Mouse (Mus musculus) urinary bladder, postnatal 25 days (tissue): ENCODE results near the gene Gm10840.
"Not testable (repeated sequence)": the region's sequence is repeated elsewhere in the genome, so short reads cannot be mapped to it uniquely, and the experiment has no call there.

ENCODE experiments used
- DNase-seq: peaks from one replicate; pipeline ENCODE4 v3.0.0; 2022; ENCODE audit warnings: low spot score

Gm10840 gene

DNA sequence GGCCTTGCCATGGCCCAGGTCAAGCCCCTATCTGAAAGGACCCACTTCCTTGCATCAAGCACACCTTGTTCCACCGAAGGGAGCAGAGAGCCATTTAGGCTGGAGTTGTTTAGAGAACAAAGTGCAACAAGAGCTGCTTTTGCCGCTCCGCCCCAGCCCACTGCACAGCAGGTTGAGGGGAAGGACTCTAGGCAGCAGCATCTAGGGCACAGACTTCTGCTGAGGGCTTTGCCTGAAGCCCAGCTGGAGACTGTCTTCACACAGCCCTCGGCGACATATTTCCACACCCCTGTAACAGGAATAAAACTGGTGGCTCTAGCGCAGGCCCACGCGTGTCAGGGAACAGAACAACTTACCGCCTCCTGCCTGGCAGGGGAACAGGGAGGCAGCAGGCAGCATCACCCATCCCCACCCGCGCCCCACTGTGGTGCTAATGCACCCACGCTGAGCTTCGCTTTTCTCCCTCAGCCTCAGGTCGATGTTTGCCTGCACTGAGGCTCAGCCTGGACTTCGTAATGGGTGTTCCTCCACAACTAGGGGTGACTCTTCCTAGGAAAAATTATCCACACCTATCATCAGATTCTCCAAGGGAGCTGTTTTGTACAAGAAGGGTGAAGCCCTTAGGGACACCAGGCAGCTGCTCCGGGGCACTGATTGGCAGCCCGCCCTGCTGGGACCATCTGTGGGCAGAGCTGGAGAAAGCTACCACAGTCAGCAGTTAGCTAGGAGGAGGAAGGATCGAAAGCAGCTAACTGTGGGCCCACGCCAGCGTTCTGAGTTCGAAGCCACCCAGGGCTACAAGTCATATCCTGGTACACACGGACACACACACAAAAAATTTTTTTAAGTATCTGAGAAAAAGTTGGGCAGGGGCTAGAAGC, at the start of gene Gm10840, which contains the start of gene Limd2:
TSS of gene Gm10840 (plus strand) at position 10 of the 881 bp plus-strand sequence.
TSS of gene Limd2 (minus strand) at position 20 of the 881 bp plus-strand sequence.
- no peak for DNase-seq

GRCm38 (mm10) chr11:106111688-106112087, 49.0 kb upstream of the Gm10840 start:
- no peak for DNase-seq

GRCm38 (mm10) chr11:106122221-106122620, 38.4 kb upstream of the Gm10840 start:
- DNase-seq, result no peak

GRCm38 (mm10) chr11:106122736-106123135, 37.9 kb upstream of the Gm10840 start:
- DNase-seq, result no peak

GRCm38 (mm10) chr11:106124784-106125183, 35.9 kb upstream of the Gm10840 start:
- no peak for DNase-seq

DNA sequence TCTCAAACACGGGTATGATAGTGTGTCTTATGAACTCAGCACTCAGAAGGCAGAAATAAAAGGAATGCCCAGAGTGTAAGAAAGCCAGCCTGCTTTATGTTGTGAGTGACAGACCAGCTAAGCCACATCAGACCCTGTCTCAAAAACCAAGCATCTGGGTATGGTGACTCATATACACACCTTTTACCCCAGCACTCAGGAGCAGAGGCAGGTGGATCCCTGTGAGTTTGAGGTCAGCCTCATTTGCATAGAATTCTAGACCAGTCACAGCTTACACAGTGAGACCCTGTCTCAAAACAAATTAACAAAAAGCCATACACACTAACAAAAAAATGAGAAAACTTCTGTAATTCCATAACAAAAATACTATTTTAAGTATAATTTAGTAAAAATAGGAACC, 34.8 kb upstream of the Gm10840 start:
- DNase-seq, result no peak

DNA sequence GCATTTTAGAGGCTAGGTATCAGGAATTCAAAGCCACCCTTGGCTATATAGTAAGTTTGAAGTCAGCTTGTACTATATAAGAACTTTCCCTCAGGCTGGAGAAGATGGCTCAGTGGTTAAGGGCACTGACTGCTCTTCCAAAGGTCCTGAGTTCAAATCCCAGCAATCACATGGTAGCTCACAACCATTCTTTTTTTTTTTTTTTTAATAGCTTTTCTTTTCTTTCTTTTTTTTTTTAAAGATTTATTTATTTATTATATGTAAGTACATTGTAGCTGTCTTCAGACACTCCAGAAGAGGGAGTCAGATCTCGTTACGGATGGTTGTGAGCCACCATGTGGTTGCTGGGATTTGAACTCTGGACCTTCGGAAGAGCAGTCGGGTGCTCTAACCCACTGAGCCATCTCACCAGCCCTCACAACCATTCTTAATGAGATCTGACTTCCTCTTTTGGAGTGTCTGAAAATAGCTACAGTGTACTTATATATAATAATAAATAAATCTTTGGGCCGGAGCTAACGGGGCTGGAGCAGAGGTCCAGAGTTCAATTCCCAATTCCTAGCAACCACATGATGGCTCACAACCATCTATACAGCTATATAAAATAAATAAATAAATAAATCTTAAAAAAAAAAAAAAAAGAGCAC, 33.8 kb upstream of the Gm10840 start:
- DNase-seq, result not testable (repeated sequence)

DNA sequence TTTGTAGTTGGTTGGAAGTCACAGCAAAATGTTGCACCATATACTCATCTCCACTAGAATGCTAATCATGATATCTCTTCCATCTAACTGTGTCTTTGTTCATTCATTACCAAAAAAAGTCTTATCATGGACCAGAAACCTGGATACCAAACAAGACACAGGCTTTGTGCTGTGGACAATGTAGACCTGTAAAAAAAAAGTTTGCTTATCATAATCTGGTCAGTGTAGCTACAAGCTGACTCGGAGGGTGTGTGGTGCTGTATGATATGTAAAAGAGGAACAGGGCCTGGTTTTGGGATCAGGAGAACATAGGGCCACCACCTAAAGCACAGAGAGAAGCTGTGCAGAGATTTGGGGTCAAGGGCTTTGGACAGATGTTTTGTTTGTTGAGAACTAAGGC, 31.2 kb upstream of the Gm10840 start:
- no peak for DNase-seq

- no peak for DNase-seq
Measured at GRCm38 (mm10) chr11:106132516-106132915, 28.1 kb upstream of the Gm10840 start.

DNA sequence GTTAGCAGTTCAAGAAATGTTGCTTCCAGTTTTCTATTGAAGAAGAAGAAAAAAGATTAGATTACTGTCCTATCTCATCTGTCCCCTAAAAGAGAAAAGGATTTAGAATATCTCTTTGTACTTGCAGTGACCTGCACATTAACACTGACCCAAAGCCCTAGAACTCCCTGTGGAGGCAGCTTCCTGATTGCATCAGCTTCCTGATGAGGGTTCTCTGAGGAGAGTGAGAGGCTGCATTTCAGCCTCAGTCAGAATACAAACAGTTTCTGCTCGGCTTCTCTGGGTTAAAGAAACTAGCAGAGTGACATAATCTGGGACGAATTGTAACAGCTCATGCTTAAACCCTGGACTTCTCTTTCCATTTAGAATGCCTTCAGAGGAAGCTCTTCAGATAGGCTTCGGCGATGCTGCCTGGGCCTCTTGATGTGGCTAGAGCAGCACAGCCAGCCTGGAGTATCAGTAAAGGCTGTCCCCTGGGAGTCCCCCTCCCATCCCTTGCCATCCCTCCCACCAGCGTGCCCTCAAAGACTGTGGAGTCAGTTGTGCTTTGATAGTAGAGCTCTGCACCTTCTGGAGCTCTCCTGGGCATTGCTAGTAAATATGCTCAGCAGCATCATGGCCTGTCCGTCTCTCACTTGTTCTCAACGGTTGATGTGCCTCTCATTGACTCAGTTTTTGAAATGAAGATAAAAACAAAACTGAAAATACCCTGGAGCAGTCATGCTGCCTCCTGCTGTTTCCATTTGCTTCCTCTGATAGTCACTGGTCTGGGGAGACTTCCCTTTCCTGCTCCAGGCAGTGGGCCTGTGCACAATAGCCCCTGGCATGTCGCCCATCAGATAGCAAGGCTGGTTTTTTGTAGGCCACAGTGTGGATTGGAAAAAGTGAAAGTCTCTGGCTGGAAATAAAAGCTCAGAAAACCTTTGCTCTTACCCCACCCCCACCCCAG, 25.8 kb upstream of the Gm10840 start:
- peak; percentile 73 for DNase-seq

GRCm38 (mm10) chr11:106151219-106151618, 9.4 kb upstream of the Gm10840 start:
- DNase-seq, result no peak

GRCm38 (mm10) chr11:106152132-106152531, 8.5 kb upstream of the Gm10840 start:
- DNase-seq, result no peak

DNA sequence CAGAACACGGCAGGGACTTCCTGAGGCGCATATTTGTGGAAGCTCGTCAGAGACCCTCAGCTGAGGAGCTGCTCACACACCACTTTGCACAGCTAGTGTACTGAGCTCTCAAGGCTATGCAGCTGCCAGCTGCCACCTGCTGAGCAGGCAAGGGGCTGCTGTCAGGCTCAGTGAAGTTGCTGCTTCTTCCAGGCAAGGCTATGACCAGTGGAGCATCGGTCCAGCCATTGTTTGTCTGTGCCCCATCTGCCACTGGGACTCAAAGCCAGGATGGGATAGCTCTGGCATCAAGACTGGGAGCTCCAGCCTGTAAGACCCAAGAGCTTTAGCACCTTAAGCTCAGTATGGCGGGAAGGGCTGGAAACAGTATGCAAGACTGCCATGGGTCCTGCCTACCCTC, 6.6 kb upstream of the Gm10840 start:
- DNase-seq, result no peak

GRCm38 (mm10) chr11:106154770-106155169, 5.9 kb upstream of the Gm10840 start:
- no peak for DNase-seq

DNA sequence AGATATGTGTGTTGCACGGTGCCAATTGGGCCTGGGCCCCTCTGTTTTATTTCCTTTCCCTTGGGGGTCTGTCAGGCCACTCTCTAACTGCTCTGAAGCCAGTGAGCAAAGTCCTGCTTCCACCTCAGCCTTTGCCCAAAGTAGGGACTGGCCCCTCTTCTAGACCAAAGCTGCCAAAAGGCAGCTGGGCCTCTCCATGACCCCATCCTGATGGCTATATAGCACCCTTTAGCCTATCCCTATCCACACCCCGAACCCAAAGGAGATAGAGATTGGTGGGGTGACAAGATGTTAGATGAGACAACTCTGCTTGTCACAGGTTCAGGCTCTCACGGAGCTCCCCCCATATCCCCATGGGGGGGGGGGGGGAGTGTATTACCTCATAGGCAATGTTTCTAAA, 4.9 kb upstream of the Gm10840 start:
- DNase-seq, result no peak

- DNase-seq, result no peak
Measured at GRCm38 (mm10) chr11:106156257-106156656, 4.4 kb upstream of the Gm10840 start.

GRCm38 (mm10) chr11:106157154-106157553, 3.5 kb upstream of the Gm10840 start:
- DNase-seq, result no peak

DNA sequence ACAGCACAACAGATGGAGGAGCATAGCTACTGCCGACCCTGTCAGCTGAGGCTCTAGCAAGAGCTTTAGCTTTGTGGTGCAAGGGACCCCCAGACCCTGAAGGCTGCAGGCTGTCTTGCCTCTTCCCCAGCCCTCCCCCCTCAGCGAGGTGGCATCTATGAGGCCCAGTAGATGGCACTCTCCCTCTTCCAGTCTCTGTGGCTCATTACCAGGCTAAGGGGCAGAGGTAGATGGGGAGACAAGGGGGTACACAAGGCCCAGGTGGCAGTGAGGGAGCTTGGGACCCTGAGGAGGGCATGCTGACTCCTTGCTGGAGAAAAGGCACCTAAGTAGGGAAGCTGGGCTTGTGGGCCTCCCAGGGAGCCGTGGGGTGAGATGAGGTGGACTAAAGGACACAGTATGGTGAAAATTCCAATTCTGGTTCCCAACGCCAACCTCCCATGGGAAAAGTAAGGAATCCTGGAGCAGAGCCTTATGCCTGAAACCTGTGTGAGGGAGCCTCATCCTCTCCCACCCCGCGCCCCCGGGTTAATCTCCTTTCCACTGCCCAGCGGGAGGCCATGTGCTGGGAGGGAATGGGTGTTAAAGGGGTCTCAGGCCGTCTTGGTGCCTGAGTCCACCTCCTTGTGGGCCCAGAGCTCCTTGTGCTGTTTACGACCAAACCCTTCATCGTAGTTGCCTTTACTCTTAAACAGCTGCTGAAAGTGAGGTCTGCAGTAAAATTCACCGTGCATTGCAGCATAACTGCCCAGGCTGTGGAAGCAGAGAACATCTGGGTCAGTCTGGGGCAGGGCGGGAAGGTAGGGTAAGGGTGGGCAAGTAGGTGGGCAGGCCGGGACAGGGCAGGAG, 2.3 kb upstream of the Gm10840 start:
- DNase-seq, result no peak

DNA sequence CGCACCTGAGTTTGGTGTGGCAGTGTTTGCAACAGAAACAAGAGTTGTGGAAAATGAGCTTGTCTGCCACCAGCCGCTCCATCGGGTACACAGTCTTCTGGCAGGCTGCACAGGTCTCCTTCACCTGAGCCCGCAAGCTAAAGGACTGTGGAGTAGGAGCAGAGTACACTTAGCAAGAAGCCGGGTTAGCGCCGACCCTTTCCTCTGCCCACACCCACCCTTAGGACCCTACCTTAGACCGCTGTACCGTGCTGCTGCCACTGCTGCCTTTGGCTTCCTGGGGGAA, 1.8 kb upstream of the Gm10840 start:
- no peak for DNase-seq

DNA sequence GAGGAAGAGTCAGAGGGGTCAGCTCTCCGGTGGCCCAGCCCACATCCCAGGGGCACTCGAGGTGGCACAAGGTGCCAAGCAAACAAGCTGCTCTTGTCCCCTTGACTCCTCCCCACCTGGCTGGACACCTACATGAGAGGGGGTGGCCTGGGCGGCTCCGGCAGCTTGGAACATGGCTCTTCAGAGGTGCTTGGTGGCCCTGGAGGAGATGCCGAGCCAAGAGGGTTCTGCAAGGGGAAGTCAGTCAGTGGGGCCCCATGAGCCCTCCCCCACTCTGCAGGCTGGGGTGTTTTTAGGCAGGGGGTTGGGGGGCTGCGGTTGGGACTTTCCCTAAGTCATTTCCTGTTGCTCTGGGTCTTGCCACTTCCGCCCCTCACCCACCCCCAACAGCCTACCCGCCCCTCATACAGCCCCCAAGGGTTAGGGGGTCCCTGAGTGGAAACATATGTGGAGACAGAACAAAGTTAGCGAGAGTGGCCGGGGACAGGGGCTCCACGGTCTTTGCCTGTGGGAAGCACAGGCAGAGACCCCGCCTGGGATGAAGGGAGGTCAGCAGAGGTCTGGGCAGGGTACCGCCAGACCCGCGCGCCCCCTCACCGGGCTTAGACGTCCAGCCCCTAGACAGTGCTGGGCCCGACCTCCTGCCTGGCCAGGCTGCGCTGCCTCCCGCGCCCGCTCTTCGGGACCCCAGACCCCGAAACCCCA, 1.3 kb upstream of the Gm10840 start:
- peak; percentile 9 for DNase-seq
